Mouse (Mus musculus): ENCODE results near the gene Ppid. TPM values are rescaled to one million over a fixed set of nuclear protein-coding genes. Genes with fewer than 3 reads are reported as not detected.

Gene Ppid
- 10 to 100 TPM; 71.5 to 79.5 TPM for total RNA-seq (2021)
- long read RNA-seq, transcript Ppid-201 (10 exons, 1,752 nt) = major isoform, 75 of 87 reads
- long read RNA-seq, partial matches to known transcripts = 6 of 87 reads
- long read RNA-seq, other reads (novel, unspliced or antisense) = 2 of 87 reads

GRCm38 (mm10) chr3:79590863-79591792, at the start of gene Ppid:
Ppid (plus strand) TSS chr3:79591342.
- peak; percentile 69 to 81 for DNase-seq (ENCODE audit: low spot score in 2 of 2)

GRCm38 (mm10) chr3:79542585-79542984, 48.6 kb upstream of the Ppid start:
- no peak for DNase-seq (ENCODE audit: low spot score in 2 of 2)

GRCm38 (mm10) chr3:79548681-79549437, 42.3 kb upstream of the Ppid start:
- DNase-seq (ENCODE audit: low spot score in 2 of 2) = no peak

- no peak for DNase-seq (ENCODE audit: low spot score in 2 of 2)
These were observed 41.3 kb upstream of the Ppid start for GRCm38 (mm10) chr3:79549751-79550393.

- no peak for DNase-seq (ENCODE audit: low spot score in 2 of 2)
These were observed 39.2 kb upstream of the Ppid start for GRCm38 (mm10) chr3:79551826-79552552.

GRCm38 (mm10) chr3:79553779-79554178, 37.4 kb upstream of the Ppid start:
- DNase-seq (ENCODE audit: low spot score in 2 of 2) = no peak

- DNase-seq (ENCODE audit: low spot score in 2 of 2) = no peak
These were observed 36.1 kb upstream of the Ppid start for GRCm38 (mm10) chr3:79555061-79555460.

- DNase-seq (ENCODE audit: low spot score in 2 of 2) = peak in 1 of 2 experiments; percentile 44
These were observed 31.9 kb upstream of the Ppid start for GRCm38 (mm10) chr3:79559021-79559772.

GRCm38 (mm10) chr3:79559773-79560045, 31.4 kb upstream of the Ppid start:
- DNase-seq (ENCODE audit: low spot score in 2 of 2) = no peak

GRCm38 (mm10) chr3:79560555-79560954, 30.6 kb upstream of the Ppid start:
- DNase-seq (ENCODE audit: low spot score in 2 of 2) = no peak

GRCm38 (mm10) chr3:79561784-79562715, 29.1 kb upstream of the Ppid start:
- DNase-seq (ENCODE audit: low spot score in 2 of 2) = no peak

- DNase-seq (ENCODE audit: low spot score in 2 of 2) = no peak
These were observed 27.6 kb upstream of the Ppid start for GRCm38 (mm10) chr3:79563511-79563910.

GRCm38 (mm10) chr3:79564875-79565606, 26.1 kb upstream of the Ppid start:
- DNase-seq (ENCODE audit: low spot score in 2 of 2) = no peak

- DNase-seq (ENCODE audit: low spot score in 2 of 2) = peak; percentile 44 to 63
These were observed 24.1 kb upstream of the Ppid start for GRCm38 (mm10) chr3:79566716-79567691.

GRCm38 (mm10) chr3:79567703-79568362, 23.3 kb upstream of the Ppid start, which contains the start of gene Fnip2:
Fnip2 (minus strand) TSS chr3:79567796.
- DNase-seq (ENCODE audit: low spot score in 2 of 2) = peak; percentile 84 to 86

- no peak for DNase-seq (ENCODE audit: low spot score in 2 of 2)
These were observed 22.4 kb upstream of the Ppid start for GRCm38 (mm10) chr3:79568629-79569350.
